Mouse (Mus musculus) neural tube, embryonic 11.5 days (tissue): ENCODE data around the gene Zfp423. TPM values are rescaled to one million over a fixed set of nuclear protein-coding genes. Genes with fewer than 3 reads are reported as not detected.

Experiments
- ATAC-seq: fragments of 200-750 bp; cut with Nextera tagmentation; 2 replicates; pipeline ENCODE4 v1.8.0; 2017; ENCODE audit warnings: moderate number of reproducible peaks, mild to moderate bottlenecking, moderate TSS enrichment, moderate library complexity; ENCODE audit not compliant: insufficient read depth, low FRiP score, low TSS enrichment
- DNase-seq: peaks from one replicate; pipeline ENCODE4 v3.0.0-alpha.2; 2015; ENCODE audit warnings: low spot score
- H3K27ac ChIP-seq: fragments of 300-500 bp; sonication (generic); 2 replicates; pipeline ENCODE4 v1.5.1; 2014; ENCODE audit warnings: low read depth, mild to moderate bottlenecking, low read length
- H3K27me3 ChIP-seq: fragments of 300-500 bp; sonication (generic); 2 replicates; pipeline ENCODE4 v1.6.1; 2014; ENCODE audit warnings: mild to moderate bottlenecking, low read length, mixed read lengths; ENCODE audit not compliant: control insufficient read depth, insufficient read depth
- H3K36me3 ChIP-seq: fragments of 300-500 bp; sonication (generic); 2 replicates; pipeline ENCODE4 v1.6.1; 2014; ENCODE audit warnings: mild to moderate bottlenecking, low read length, moderate library complexity, mixed read lengths; ENCODE audit not compliant: control insufficient read depth, insufficient read depth
- H3K4me1 ChIP-seq: fragments of 300-500 bp; sonication (generic); 2 replicates; pipeline ENCODE4 v1.6.1; 2014; ENCODE audit warnings: low read length, mixed read lengths; ENCODE audit not compliant: control insufficient read depth, insufficient read depth
- H3K4me2 ChIP-seq: fragments of 300-500 bp; sonication (generic); 2 replicates; pipeline ENCODE4 v1.6.1; 2014; ENCODE audit warnings: low read depth, mild to moderate bottlenecking, moderate library complexity
- H3K4me3 ChIP-seq: fragments of 300-500 bp; sonication (generic); 2 replicates; pipeline ENCODE4 v1.5.1; 2014; ENCODE audit warnings: low read depth, low read length
- H3K9ac ChIP-seq: fragments of 300-500 bp; sonication (generic); 2 replicates; pipeline ENCODE4 v1.6.1; 2014; ENCODE audit warnings: mild to moderate bottlenecking, low read length
- H3K9me3 ChIP-seq: fragments of 300-500 bp; sonication (generic); 2 replicates; pipeline ENCODE4 v1.6.1; 2016; ENCODE audit warnings: low read length; ENCODE audit not compliant: control insufficient read depth
- WGBS: fragments of 180-500 bp; shearing (Covaris S2); extraction: QIAGEN DNeasy Blood & Tissue Kit; methylation state at CpG from one replicate; pipeline ENCODE4 v1.1.7; 2014; 5-methylcytosine and 5-hydroxymethylcytosine counted together
- polyA plus RNA-seq: library from polyadenylated mRNA; unstranded; fragments of >200 nt; fragmentation: Nextera tagmentation; extraction: Ambion mirVana; gene quantifications from 2 replicates; pipeline ENCODE4 v1.2.1, GENCODE M21; 2014

The Zfp423 gene
- polyA plus RNA-seq, 1 experiment from 2014 or later, result 40.7 TPM

DNA sequence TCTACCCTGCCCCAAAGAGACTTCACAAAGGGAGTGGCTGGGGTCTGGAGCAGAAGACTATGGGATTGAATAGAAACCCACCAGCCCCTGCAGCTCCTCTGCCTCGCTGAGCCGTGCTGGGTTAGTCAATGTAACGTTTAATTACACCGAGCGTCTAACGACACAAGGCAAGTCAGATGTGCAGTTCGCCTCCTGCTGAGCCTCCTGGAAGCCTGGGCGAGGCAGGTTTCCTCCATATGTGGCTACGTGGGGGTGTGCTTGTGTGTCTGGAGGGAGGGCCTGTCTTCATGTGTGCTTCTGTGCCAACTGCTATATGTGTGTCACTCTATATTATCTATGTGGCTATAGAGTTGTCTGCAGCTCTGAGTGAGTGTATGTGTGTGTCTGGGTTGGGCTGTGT, 311.6 kb downstream of the Zfp423 start:
- no peaks in the 10 kb centered on the region for H3K4me1 ChIP-seq
- DNase-seq, result no peak
- WGBS, result 56% methylated on average over 9 of the region's 9 CpGs
- H3K4me3 ChIP-seq, result no peak overlapping the region
- no peak overlapping the region for H3K27ac ChIP-seq
- no peak overlapping the region for H3K4me2 ChIP-seq
- no peak for ATAC-seq
- H3K9me3 ChIP-seq, result no peaks in the 10 kb centered on the region
- no peak overlapping the region for H3K9ac ChIP-seq
- H3K27me3 ChIP-seq, result no peaks in the 10 kb centered on the region
- H3K36me3 ChIP-seq, result no peaks in the 10 kb centered on the region

DNA sequence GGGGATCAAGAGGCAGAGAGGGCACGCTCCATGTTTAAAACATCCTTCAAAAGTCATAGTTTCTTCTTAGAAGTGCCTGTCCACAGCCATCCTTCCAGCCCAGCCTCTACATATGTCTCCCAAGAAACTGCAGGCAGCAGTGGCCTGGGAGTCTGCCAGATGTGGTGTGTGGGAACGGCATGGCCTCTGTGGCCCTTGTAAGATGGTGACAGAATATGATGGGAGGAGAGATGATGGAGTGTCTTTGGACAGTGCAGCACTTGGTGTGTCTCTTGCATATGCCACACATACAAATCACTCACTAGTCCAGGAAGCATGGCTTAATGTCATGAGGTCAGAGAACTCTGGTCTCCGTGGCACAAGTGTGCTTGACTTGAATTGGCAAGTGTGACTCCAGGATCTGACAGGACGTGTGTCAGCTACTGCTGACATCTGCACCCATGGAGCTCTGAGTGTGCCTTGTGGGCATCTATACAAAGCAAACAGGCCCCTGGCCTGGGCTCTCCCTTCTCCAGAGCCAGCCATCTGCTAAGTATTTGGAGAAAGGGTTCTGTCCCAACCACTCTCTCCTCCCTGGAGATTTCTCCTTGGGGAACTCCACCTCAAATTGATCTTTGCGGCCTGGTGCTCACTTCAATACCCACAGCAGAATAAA, 313.4 kb downstream of the Zfp423 start:
- no peak overlapping the region for H3K27ac ChIP-seq
- ATAC-seq (no peak), DNase-seq (no peak)
- 71% methylated on average over 5 of the region's 5 CpGs for WGBS
- H3K4me2 ChIP-seq, result no peak overlapping the region
- H3K9ac ChIP-seq, result no peak overlapping the region
- H3K4me3 ChIP-seq, result no peak overlapping the region
- no peaks in the 10 kb centered on the region for H3K9me3 ChIP-seq
- H3K36me3 ChIP-seq, result no peaks in the 10 kb centered on the region
- no peaks in the 10 kb centered on the region for H3K4me1 ChIP-seq
- no peaks in the 10 kb centered on the region for H3K27me3 ChIP-seq

DNA sequence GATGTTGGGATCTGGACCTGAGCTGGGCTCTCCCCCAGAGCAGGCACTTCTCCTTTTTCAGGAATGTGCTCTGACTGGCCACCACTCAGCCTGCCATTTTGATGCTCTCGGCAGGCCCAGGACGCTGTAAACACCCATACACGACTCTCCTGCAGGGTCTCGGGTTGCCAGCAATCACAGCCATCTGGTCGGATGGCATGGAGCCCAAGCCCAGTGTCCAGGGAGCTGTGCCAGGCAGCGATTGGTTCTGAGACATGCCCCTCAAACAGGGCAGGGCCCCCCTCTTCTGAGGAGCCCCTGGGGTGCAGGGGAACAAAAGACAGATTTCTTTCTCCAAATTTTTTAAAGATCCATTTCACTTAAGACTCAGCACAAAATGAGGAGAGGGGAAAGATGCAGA, 314.0 kb downstream of the Zfp423 start:
- no peak for ATAC-seq

DNA sequence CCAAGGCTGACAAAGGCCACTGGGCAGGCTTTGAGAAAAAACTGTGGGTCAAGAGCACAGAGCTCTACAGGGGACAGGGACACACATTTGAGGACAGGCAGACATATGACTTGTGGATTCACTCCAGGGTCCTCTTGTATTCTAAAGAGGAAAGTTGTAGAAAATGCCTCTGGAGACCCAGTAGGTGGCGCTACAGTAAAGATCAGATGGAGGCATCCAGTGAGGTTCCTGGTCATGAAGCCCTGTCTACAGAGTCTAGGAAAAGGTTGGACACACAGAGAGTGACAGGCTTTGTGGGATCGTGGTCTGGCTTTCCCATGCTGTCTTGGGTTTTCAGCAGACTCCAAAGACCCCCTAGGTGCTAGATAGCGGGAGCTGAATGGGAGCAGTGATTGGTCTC, 318.5 kb downstream of the Zfp423 start:
- Histone ChIP-seq H3K27me3 (no peaks in the 10 kb centered on the region), H3K4me2 (no peak overlapping the region), H3K9ac (no peak overlapping the region), H3K36me3 (no peaks in the 10 kb centered on the region), H3K27ac (no peak overlapping the region), H3K4me1 (no peaks in the 10 kb centered on the region), H3K9me3 (no peaks in the 10 kb centered on the region), H3K4me3 (no peak overlapping the region)
- DNase-seq (peak; percentile 49), ATAC-seq (no peak)
- WGBS, result 48% methylated on average over 3 of the region's 3 CpGs

More for the DNA sequence above, 314.0 kb downstream of the Zfp423 start:
- no peak overlapping the region for H3K4me2 ChIP-seq
- 35% methylated on average over 6 of the region's 6 CpGs for WGBS
- no peaks in the 10 kb centered on the region for H3K9me3 ChIP-seq
- no peak for DNase-seq
- H3K27ac ChIP-seq, result no peak overlapping the region
- H3K9ac ChIP-seq, result no peak overlapping the region
- no peak overlapping the region for H3K4me3 ChIP-seq
- no peaks in the 10 kb centered on the region for H3K4me1 ChIP-seq
- H3K27me3 ChIP-seq, result no peaks in the 10 kb centered on the region
- H3K36me3 ChIP-seq, result no peaks in the 10 kb centered on the region

DNA sequence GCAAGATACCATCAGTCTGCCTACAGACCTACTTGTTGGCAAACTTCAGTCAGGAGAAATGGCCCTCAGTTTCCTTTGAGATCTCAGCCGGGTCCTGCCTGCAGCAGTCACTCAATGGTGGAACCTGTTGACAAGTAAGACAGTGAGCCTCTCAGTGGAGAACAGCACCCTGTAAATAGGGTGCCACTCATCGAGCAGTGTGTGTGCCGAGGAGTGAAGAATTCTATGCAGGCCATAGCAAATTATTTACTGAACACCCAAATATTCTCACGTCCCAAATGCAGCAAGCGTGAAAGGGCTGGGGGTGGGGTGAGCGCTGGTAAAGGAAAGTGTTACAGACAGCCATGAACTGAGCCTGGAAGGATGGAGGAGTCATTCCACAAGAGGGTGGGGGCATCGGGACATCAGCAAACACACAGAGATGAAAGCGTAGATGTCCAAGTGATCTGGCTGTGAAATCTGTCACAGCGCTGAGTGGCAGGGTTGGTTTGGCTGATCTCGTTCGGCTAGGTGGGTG, 323.1 kb downstream of the Zfp423 start:
- Histone ChIP-seq H3K36me3 (no peaks in the 10 kb centered on the region), H3K4me2 (no peak overlapping the region), H3K9me3 (no peaks in the 10 kb centered on the region), H3K4me3 (no peak overlapping the region), H3K27me3 (no peaks in the 10 kb centered on the region), H3K9ac (no peak overlapping the region), H3K27ac (no peak overlapping the region), H3K4me1 (no peaks in the 10 kb centered on the region)
- no peak for ATAC-seq
- DNase-seq, result no peak
- WGBS, result 84% methylated on average over 11 of the region's 11 CpGs

DNA sequence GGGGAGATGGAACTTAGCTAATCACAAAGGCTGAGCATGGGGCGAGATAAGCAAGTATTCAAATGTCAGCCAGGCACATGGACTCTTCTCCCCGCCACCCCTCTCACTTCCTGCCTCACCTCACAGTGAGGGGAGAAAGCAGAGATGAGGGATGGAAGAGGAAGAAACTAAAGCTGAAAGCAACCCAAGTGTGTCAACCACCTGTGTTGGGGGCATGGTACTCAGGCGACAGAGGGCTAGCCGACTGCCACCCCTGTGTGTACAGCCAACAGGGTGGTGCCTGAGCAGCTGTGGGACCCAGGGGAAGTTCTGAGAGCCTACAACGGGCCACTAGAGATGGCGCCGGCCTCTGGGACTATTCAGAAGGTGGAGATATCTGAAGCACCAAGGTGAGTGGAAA, 327.6 kb downstream of the Zfp423 start:
- WGBS, result 90% methylated on average over 7 of the region's 7 CpGs
- Histone ChIP-seq H3K27me3 (no peaks in the 10 kb centered on the region), H3K9ac (no peak overlapping the region), H3K27ac (no peak overlapping the region), H3K4me1 (no peaks in the 10 kb centered on the region), H3K4me3 (no peak overlapping the region), H3K4me2 (no peak overlapping the region), H3K9me3 (no peaks in the 10 kb centered on the region), H3K36me3 (no peaks in the 10 kb centered on the region)
- ATAC-seq (no peak), DNase-seq (no peak)

DNA sequence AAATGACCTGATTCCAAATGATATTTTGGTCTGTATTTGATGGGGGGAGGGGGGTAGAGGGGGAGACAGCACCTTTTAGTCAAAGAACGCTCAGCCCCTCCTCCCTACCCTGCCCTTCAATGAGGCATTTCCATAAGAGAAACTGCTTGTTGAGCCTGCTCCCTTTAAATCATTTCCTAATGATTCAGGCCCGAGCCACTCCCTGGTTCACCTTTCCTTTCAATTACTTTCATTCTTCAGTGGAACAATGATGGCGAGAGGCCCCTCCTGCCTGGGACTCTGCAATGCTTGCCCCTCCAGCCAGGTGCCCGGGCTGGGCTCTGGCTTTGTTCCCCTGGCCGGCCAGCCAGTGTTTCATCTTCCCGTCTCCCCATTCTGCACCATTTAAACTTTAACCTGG, 329.7 kb downstream of the Zfp423 start:
- DNase-seq, result no peak
- H3K9ac ChIP-seq, result no peak overlapping the region
- no peak overlapping the region for H3K4me2 ChIP-seq
- ATAC-seq, result no peak
- H3K9me3 ChIP-seq, result no peaks in the 10 kb centered on the region
- H3K4me1 ChIP-seq, result no peaks in the 10 kb centered on the region
- 21% methylated on average over 6 of the region's 6 CpGs for WGBS
- no peaks in the 10 kb centered on the region for H3K27me3 ChIP-seq
- H3K4me3 ChIP-seq, result no peak overlapping the region
- no peak overlapping the region for H3K27ac ChIP-seq
- H3K36me3 ChIP-seq, result no peaks in the 10 kb centered on the region

DNA sequence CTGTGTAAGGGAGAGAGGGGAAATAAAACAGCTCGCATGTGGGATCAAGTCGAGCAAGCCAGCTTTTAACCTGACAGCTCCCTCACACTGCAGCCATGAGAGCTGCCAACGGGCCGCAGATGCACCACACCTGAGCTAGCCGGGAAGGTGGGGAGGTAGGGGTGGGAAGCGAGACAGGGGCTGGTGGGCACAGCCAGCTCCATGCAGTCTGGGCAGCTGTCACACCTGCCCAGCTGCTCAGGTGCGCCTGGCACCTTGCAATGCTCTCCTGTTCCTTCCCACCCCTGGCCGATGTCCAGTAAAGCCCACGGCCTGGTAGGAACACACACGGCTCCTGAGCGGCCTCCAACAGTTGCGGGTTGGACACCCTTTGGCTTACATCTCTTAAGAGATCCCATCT, 338.2 kb downstream of the Zfp423 start:
- Histone ChIP-seq H3K27ac (no peak overlapping the region), H3K4me1 (no peaks in the 10 kb centered on the region), H3K36me3 (no peaks in the 10 kb centered on the region), H3K27me3 (no peaks in the 10 kb centered on the region), H3K4me3 (no peak overlapping the region), H3K9ac (no peak overlapping the region), H3K4me2 (no peak overlapping the region), H3K9me3 (no peaks in the 10 kb centered on the region)
- no peak for DNase-seq
- 88% methylated on average over 12 of the region's 12 CpGs for WGBS
- ATAC-seq, result no peak

DNA sequence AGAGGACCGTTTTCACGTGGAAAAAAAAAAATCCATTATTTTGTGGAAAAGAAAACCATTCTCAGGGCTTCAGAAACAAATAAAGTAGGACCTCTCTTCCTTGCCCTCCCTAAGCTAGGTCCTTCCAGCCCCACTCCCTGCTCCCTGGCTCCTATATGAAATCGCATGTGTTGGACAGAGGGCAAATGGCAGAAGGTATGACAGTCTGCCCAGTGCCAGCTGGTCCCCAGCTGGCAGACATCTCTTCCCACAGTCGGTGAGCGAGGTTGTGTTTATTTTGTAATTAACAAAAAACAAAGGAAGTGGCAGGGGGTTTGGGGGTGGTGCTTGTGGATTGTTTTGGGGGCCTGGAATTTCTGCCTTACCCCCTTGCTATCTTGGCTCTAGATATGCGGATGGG, 339.2 kb downstream of the Zfp423 start:
- H3K36me3 ChIP-seq, result no peaks in the 10 kb centered on the region
- 71% methylated on average over 6 of the region's 6 CpGs for WGBS
- H3K27ac ChIP-seq, result no peak overlapping the region
- DNase-seq (no peak), ATAC-seq (no peak)
- H3K4me2 ChIP-seq, result no peak overlapping the region
- H3K4me1 ChIP-seq, result no peaks in the 10 kb centered on the region
- no peak overlapping the region for H3K9ac ChIP-seq
- no peak overlapping the region for H3K4me3 ChIP-seq
- H3K9me3 ChIP-seq, result no peaks in the 10 kb centered on the region
- H3K27me3 ChIP-seq, result no peaks in the 10 kb centered on the region
